Mouse (Mus musculus) MEL (cell line): ENCODE measurements around the gene Ttc12. TPM values are rescaled to one million over a fixed set of nuclear protein-coding genes. Genes with fewer than 3 reads are reported as not detected.

Experiments used
- DNase-seq: peaks from one replicate; pipeline ENCODE4 v3.0.0; 2011; ENCODE audit warnings: low read depth, low spot score
- H3K27ac ChIP-seq: 2 replicates; pipeline ENCODE4 v1.5.1; 2012; ENCODE audit warnings: low read depth, mild to moderate bottlenecking, control low read depth, low read length, moderate library complexity; ENCODE audit not compliant: control insufficient read depth
- H3K27me3 ChIP-seq, 2 experiments: fragments of 150-350 bp in 1 of 2; sonication (generic) in 1 of 2; 2 replicates each; pipeline ENCODE4 v1.6.1; 2012; ENCODE audit warnings: low read length in 2 of 2, mild to moderate bottlenecking in 2 of 2, improper control_type of control experiment in 1 of 2, moderate library complexity in 1 of 2; ENCODE audit not compliant: insufficient read depth in 2 of 2, control insufficient read depth in 1 of 2
- H3K36me3 ChIP-seq, 2 experiments: 2 replicates each; pipeline ENCODE4 v1.6.1; 2012 to 2014; ENCODE audit warnings: low read length in 2 of 2, improper control_type of control experiment in 1 of 2, inconsistent platforms in 1 of 2, mild to moderate bottlenecking in 1 of 2; ENCODE audit not compliant: insufficient read depth in 2 of 2, control insufficient read depth in 1 of 2
- H3K4me1 ChIP-seq, 2 experiments: fragments of 150-350 bp in 1 of 2; sonication (generic) in 1 of 2; 2 replicates each; pipeline ENCODE4 v1.6.1; 2012; ENCODE audit warnings: low read length in 2 of 2, improper control_type of control experiment in 1 of 2, mild to moderate bottlenecking in 1 of 2; ENCODE audit not compliant: insufficient read depth in 2 of 2, control insufficient read depth in 1 of 2
- H3K4me3 ChIP-seq, 2 experiments: fragments of 150-350 bp in 1 of 2; sonication (generic) in 1 of 2; 2 replicates each; pipeline ENCODE4 v1.5.1; 2012; ENCODE audit warnings: low read depth in 2 of 2, low read length in 2 of 2, mild to moderate bottlenecking in 2 of 2, moderate library complexity in 2 of 2, control low read depth in 1 of 2, improper control_type of control experiment in 1 of 2; ENCODE audit not compliant: control insufficient read depth in 1 of 2, insufficient read depth in 1 of 2
- H3K79me2 ChIP-seq: 2 replicates; pipeline ENCODE4 v1.6.1; 2012; ENCODE audit warnings: mild to moderate bottlenecking, low read length, moderate library complexity; ENCODE audit not compliant: control insufficient read depth, poor library complexity, insufficient read depth
- H3K9ac ChIP-seq: 2 replicates; pipeline ENCODE4 v1.6.1; 2012; ENCODE audit warnings: low read depth, mild to moderate bottlenecking, control low read depth, low read length, moderate library complexity; ENCODE audit not compliant: control insufficient read depth, poor library complexity, severe bottlenecking
- H3K9me3 ChIP-seq: fragments of 150-350 bp; sonication (generic); replicated peaks from 2 replicates; pipeline ENCODE4 v1.6.1; 2012; ENCODE audit warnings: mild to moderate bottlenecking, low read length, improper control_type of control experiment, moderate library complexity; ENCODE audit not compliant: insufficient read depth
- EP300 ChIP-seq, 2 experiments: IDR thresholded peaks; 2 replicates each; pipeline ENCODE4 v1.6.1; 2011; ENCODE audit warnings: improper control_type of control experiment in 2 of 2, low read length in 2 of 2, low read depth in 1 of 2, mild to moderate bottlenecking in 1 of 2
- ETS1 ChIP-seq: IDR thresholded peaks from 2 replicates; pipeline ENCODE4 v1.6.1; 2012; ENCODE audit warnings: low read depth, mild to moderate bottlenecking, inconsistent platforms, low read length, improper control_type of control experiment, moderate library complexity
- GATA1 ChIP-seq: IDR thresholded peaks from 2 replicates; pipeline ENCODE4 v1.6.1; 2011; ENCODE audit warnings: low read depth, low read length, improper control_type of control experiment
- HCFC1 ChIP-seq: IDR thresholded peaks from 2 replicates; pipeline ENCODE4 v1.6.1; 2012; ENCODE audit warnings: low read depth, mild to moderate bottlenecking, inconsistent platforms, low read length, improper control_type of control experiment, moderate library complexity
- KAT2A ChIP-seq: conservative IDR thresholded peaks from 2 replicates; pipeline ENCODE4 v1.6.1; 2012; ENCODE audit warnings: low read depth, low read length, improper control_type of control experiment, inconsistent platforms
- MAZ ChIP-seq: IDR thresholded peaks from 2 replicates; pipeline ENCODE4 v1.6.1; 2012; ENCODE audit warnings: low read depth, mild to moderate bottlenecking, inconsistent platforms, low read length, improper control_type of control experiment
- MEF2A ChIP-seq: IDR thresholded peaks from 2 replicates; pipeline ENCODE4 v1.6.1; 2014; ENCODE audit warnings: low read depth, mild to moderate bottlenecking, inconsistent platforms, low read length, improper control_type of control experiment; ENCODE audit not compliant: poor library complexity, insufficient replicate concordance, severe bottlenecking; ENCODE audit errors: extremely low read depth
- MXI1 ChIP-seq: IDR thresholded peaks from 2 replicates; pipeline ENCODE4 v1.6.1; 2011; ENCODE audit warnings: mild to moderate bottlenecking, low read depth, low read length, improper control_type of control experiment
- NRF1 ChIP-seq: IDR thresholded peaks from 2 replicates; pipeline ENCODE4 v1.6.1; 2014; ENCODE audit warnings: low read depth, mild to moderate bottlenecking, inconsistent platforms, low read length, improper control_type of control experiment, moderate library complexity; ENCODE audit not compliant: poor library complexity, insufficient read depth, severe bottlenecking
- RAD21 ChIP-seq: IDR thresholded peaks from 2 replicates; pipeline ENCODE4 v1.6.1; 2011; ENCODE audit warnings: mild to moderate bottlenecking, low read depth, low read length, improper control_type of control experiment
- RCOR1 ChIP-seq: IDR thresholded peaks from 2 replicates; pipeline ENCODE4 v1.6.1; 2012; ENCODE audit warnings: low read depth, mild to moderate bottlenecking, inconsistent platforms, low read length, improper control_type of control experiment
- TAL1 ChIP-seq: IDR thresholded peaks from 2 replicates; pipeline ENCODE4 v1.6.1; 2012; ENCODE audit warnings: mild to moderate bottlenecking, inconsistent platforms, low read length, moderate library complexity, mixed read lengths
- TBP ChIP-seq: IDR thresholded peaks from 2 replicates; pipeline ENCODE4 v1.8.0; 2011; ENCODE audit warnings: low read depth, low read length, improper control_type of control experiment
- UBTF ChIP-seq: IDR thresholded peaks from 2 replicates; pipeline ENCODE4 v1.6.1; 2012; ENCODE audit warnings: low read depth, mild to moderate bottlenecking, inconsistent platforms, low read length, improper control_type of control experiment, moderate library complexity, borderline replicate concordance; ENCODE audit not compliant: insufficient read depth
- USF2 ChIP-seq, 2 experiments: IDR thresholded peaks; 2 replicates each; pipeline ENCODE4 v1.6.1; 2011 to 2012; ENCODE audit warnings: improper control_type of control experiment in 2 of 2, low read length in 2 of 2, borderline replicate concordance in 1 of 2, inconsistent platforms in 1 of 2, low read depth in 1 of 2, mild to moderate bottlenecking in 1 of 2; ENCODE audit not compliant: insufficient read depth in 1 of 2
- ZMIZ1 ChIP-seq: IDR thresholded peaks from 2 replicates; pipeline ENCODE4 v1.6.1; 2012; ENCODE audit warnings: low read depth, mild to moderate bottlenecking, inconsistent platforms, low read length, improper control_type of control experiment, moderate library complexity
- ZNF384 ChIP-seq: IDR thresholded peaks from 2 replicates; pipeline ENCODE4 v1.6.1; 2012; ENCODE audit warnings: low read depth, mild to moderate bottlenecking, inconsistent platforms, low read length, improper control_type of control experiment
- polyA plus RNA-seq, 2 experiments: library from polyadenylated mRNA; stranded (reverse) in 1 of 2; unstranded in 1 of 2; fragments of >175 nt in 1 of 2; fragments of >200 nt in 1 of 2; gene quantifications; 2 replicates each; pipeline versions ENCODE4 v1.2.1 to v1.2.4; 2012; ENCODE audit warnings: low replicate concordance in 2 of 2, low read depth in 1 of 2; ENCODE audit not compliant: insufficient read length in 2 of 2, insufficient read depth in 1 of 2, missing spikeins in 1 of 2
- total RNA-seq: library from RNA; depleted of rRNA; stranded (reverse); fragments of 300-350 nt; gene quantifications from 2 replicates; pipeline ENCODE4 v1.2.3, GENCODE M21; 2012

The Ttc12 gene
- total and polyA plus RNA-seq, 3 experiments = 0.31 to 0.78 TPM; not detected in 1

GRCm38 (mm10) chr9:49426921-49427320 is 59.1 kb downstream of the Ttc12 start, which contains the start of gene Ankk1:
Ankk1 (minus strand) TSS chr9:49427021.
- Histone ChIP-seq H3K27ac (no peak within 1 kb of the TSS), H3K36me3 (no peaks in the 10 kb centered on the region), H3K4me3 (no peak within 1 kb of the TSS), H3K4me1 (no peaks in the 10 kb centered on the region), H3K79me2 (no peaks in the 10 kb centered on the region), H3K9ac (no peak within 1 kb of the TSS), H3K9me3 (no peaks in the 10 kb centered on the region), H3K27me3 (no peaks in the 10 kb centered on the region)
- no peak for DNase-seq
- TF ChIP-seq TBP = no peak
- no peak for TF ChIP-seq NRF1
- no peak for TF ChIP-seq RCOR1
- no peak for TF ChIP-seq GATA1
- no peak for TF ChIP-seq MEF2A
- no peak for TF ChIP-seq ZMIZ1
- TF ChIP-seq RAD21 = no peak
- TF ChIP-seq UBTF = no peak
- TF ChIP-seq MXI1 = no peak
- TF ChIP-seq ZNF384 = no peak
- TF ChIP-seq MAZ = no peak

GRCm38 (mm10) chr9:49425585-49425984 is 60.4 kb downstream of the Ttc12 start:
- no peak overlapping the region for H3K9ac ChIP-seq
- TF ChIP-seq RCOR1 = no peak
- H3K27me3 ChIP-seq = no peaks in the 10 kb centered on the region
- H3K4me1 ChIP-seq = no peaks in the 10 kb centered on the region
- no peaks in the 10 kb centered on the region for H3K79me2 ChIP-seq
- no peak overlapping the region for H3K4me3 ChIP-seq
- no peaks in the 10 kb centered on the region for H3K36me3 ChIP-seq
- DNase-seq = no peak
- H3K27ac ChIP-seq = no peak overlapping the region
- H3K9me3 ChIP-seq = no peaks in the 10 kb centered on the region

- no peaks in the 10 kb centered on the region for H3K79me2 ChIP-seq
- no peak overlapping the region for H3K27ac ChIP-seq
- H3K4me1 ChIP-seq = no peaks in the 10 kb centered on the region
- H3K36me3 ChIP-seq = no peaks in the 10 kb centered on the region
- no peak for TF ChIP-seq MEF2A
- no peak for TF ChIP-seq GATA1
- TF ChIP-seq KAT2A = no peak
- TF ChIP-seq TAL1 = no peak
- TF ChIP-seq ETS1 = no peak
- no peak for TF ChIP-seq RAD21
- TF ChIP-seq ZNF384 = no peak
- TF ChIP-seq USF2 (IDR thresholded peaks at IDR 0.05; ENCODE audit: borderline replicate concordance in 1 of 2, insufficient read depth in 1 of 2, low read depth in 1 of 2, low read length in 2 of 2) = no peak
- no peak for TF ChIP-seq RCOR1
- TF ChIP-seq ZMIZ1 = no peak
- TF ChIP-seq EP300 (IDR thresholded peaks at IDR 0.05; ENCODE audit: low read depth in 1 of 2, low read length in 2 of 2) = no peak
- TF ChIP-seq TBP = no peak
- TF ChIP-seq HCFC1 = no peak
- no peak for DNase-seq
- no peak overlapping the region for H3K9ac ChIP-seq
- H3K27me3 ChIP-seq = no peaks in the 10 kb centered on the region
- no peak overlapping the region for H3K4me3 ChIP-seq
- H3K9me3 ChIP-seq = no peaks in the 10 kb centered on the region
Measured at GRCm38 (mm10) chr9:49423866-49424265, 62.2 kb downstream of the Ttc12 start.
